Mouse (Mus musculus) embryo, embryonic 11.5 days (tissue): Measurements from ENCODE around the gene Ky.

Experiments used
- DNase-seq: peaks from one replicate; pipeline ENCODE4 v3.0.0-alpha.2; 2012; ENCODE audit warnings: low read depth, low spot score

Gene Ky

GRCm38 (mm10) chr9:102547028-102547354 lies 41.4 kb downstream of the Ky start:
- no peak for DNase-seq

GRCm38 (mm10) chr9:102549211-102549610 lies 43.7 kb downstream of the Ky start:
- no peak for DNase-seq

- no peak for DNase-seq
Observed at GRCm38 (mm10) chr9:102551771-102552170, 46.2 kb downstream of the Ky start.

- no peak for DNase-seq
Observed at GRCm38 (mm10) chr9:102553781-102554180, 48.2 kb downstream of the Ky start.

GRCm38 (mm10) chr9:102558463-102558862 lies 52.9 kb downstream of the Ky start:
- no peak for DNase-seq

GRCm38 (mm10) chr9:102572888-102573287 lies 67.3 kb downstream of the Ky start:
- no peak for DNase-seq

GRCm38 (mm10) chr9:102577480-102577879 lies 71.9 kb downstream of the Ky start:
- DNase-seq, result no peak

- DNase-seq, result no peak
Observed at GRCm38 (mm10) chr9:102581921-102582469, 76.4 kb downstream of the Ky start.

GRCm38 (mm10) chr9:102587347-102587746 lies 81.8 kb downstream of the Ky start:
- no peak for DNase-seq

- no peak for DNase-seq
Observed at GRCm38 (mm10) chr9:102594667-102595393, 89.3 kb downstream of the Ky start.
